Mouse (Mus musculus) stomach, postnatal 0 days (tissue): ENCODE data around the gene 2210011C24Rik.

ENCODE experiments used
- CTCF ChIP-seq: IDR thresholded peaks from 2 replicates; pipeline ENCODE4 v1.5.1; 2016; ENCODE audit warnings: antibody characterized with exemption, low read depth, mild to moderate bottlenecking, moderate library complexity
- EP300 ChIP-seq: optimal IDR thresholded peaks from 2 replicates; pipeline ENCODE3; 2016; ENCODE audit warnings: antibody characterized with exemption

GRCm38 (mm10) chr8:84048171-84048570, 36.2 kb upstream of the 2210011C24Rik start:
- TF ChIP-seq CTCF, result no peak
- TF ChIP-seq EP300, result no peak
